Mouse (Mus musculus) neural tube, embryonic 11.5 days (tissue): ENCODE results near the gene Tenm4. TPM values are rescaled to one million over a fixed set of nuclear protein-coding genes. Genes with fewer than 3 reads are reported as not detected.
A peak's percentile ranks its signal among the peaks of the same experiment; 100 is the strongest.

Source experiments
- ATAC-seq: fragments of 200-750 bp; cut with Nextera tagmentation; 2 replicates; pipeline ENCODE4 v1.8.0; 2017; ENCODE audit warnings: moderate number of reproducible peaks, mild to moderate bottlenecking, moderate TSS enrichment, moderate library complexity; ENCODE audit not compliant: insufficient read depth, low FRiP score, low TSS enrichment
- DNase-seq: peaks from one replicate; pipeline ENCODE4 v3.0.0-alpha.2; 2015; ENCODE audit warnings: low spot score
- H3K27ac ChIP-seq: fragments of 300-500 bp; sonication (generic); 2 replicates; pipeline ENCODE4 v1.5.1; 2014; ENCODE audit warnings: low read depth, mild to moderate bottlenecking, low read length
- H3K27me3 ChIP-seq: fragments of 300-500 bp; sonication (generic); 2 replicates; pipeline ENCODE4 v1.6.1; 2014; ENCODE audit warnings: mild to moderate bottlenecking, low read length, mixed read lengths; ENCODE audit not compliant: control insufficient read depth, insufficient read depth
- H3K36me3 ChIP-seq: fragments of 300-500 bp; sonication (generic); 2 replicates; pipeline ENCODE4 v1.6.1; 2014; ENCODE audit warnings: mild to moderate bottlenecking, low read length, moderate library complexity, mixed read lengths; ENCODE audit not compliant: control insufficient read depth, insufficient read depth
- H3K4me1 ChIP-seq: fragments of 300-500 bp; sonication (generic); 2 replicates; pipeline ENCODE4 v1.6.1; 2014; ENCODE audit warnings: low read length, mixed read lengths; ENCODE audit not compliant: control insufficient read depth, insufficient read depth
- H3K4me2 ChIP-seq: fragments of 300-500 bp; sonication (generic); 2 replicates; pipeline ENCODE4 v1.6.1; 2014; ENCODE audit warnings: low read depth, mild to moderate bottlenecking, moderate library complexity
- H3K4me3 ChIP-seq: fragments of 300-500 bp; sonication (generic); 2 replicates; pipeline ENCODE4 v1.5.1; 2014; ENCODE audit warnings: low read depth, low read length
- H3K9ac ChIP-seq: fragments of 300-500 bp; sonication (generic); 2 replicates; pipeline ENCODE4 v1.6.1; 2014; ENCODE audit warnings: mild to moderate bottlenecking, low read length
- H3K9me3 ChIP-seq: fragments of 300-500 bp; sonication (generic); 2 replicates; pipeline ENCODE4 v1.6.1; 2016; ENCODE audit warnings: low read length; ENCODE audit not compliant: control insufficient read depth
- WGBS: fragments of 180-500 bp; shearing (Covaris S2); extraction: QIAGEN DNeasy Blood & Tissue Kit; methylation state at CpG from one replicate; pipeline ENCODE4 v1.1.7; 2014; 5-methylcytosine and 5-hydroxymethylcytosine counted together
- polyA plus RNA-seq: library from polyadenylated mRNA; unstranded; fragments of >200 nt; fragmentation: Nextera tagmentation; extraction: Ambion mirVana; gene quantifications from 2 replicates; pipeline ENCODE4 v1.2.1, GENCODE M21; 2014

Tenm4 gene
- polyA plus RNA-seq, 1 experiment from 2014 or later: 32.7 TPM

DNA sequence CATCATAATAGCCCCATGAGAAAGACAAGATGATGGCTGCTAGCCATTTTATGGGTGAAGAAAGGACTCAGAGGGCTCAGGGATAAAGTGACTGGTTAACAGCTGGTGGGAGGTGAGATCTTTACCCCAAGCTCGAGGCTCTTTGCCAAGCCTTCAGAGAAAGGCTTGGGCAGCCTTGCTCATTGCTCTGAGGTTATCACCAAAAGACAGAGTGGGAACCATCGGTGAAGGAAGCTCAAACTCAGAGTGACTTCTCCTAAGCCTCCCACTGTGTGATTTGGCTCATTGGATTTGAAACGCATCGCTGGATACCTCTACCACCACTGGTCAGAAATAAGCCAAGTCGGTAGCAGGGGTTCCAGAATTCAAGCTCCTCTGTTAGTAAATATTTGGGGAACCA lies 19.1 kb upstream of the Tenm4 start:
- H3K9ac ChIP-seq: no peak overlapping the region
- H3K4me1 ChIP-seq: no peaks in the 10 kb centered on the region
- WGBS: 31% methylated on average over 5 of the region's 5 CpGs
- H3K27me3 ChIP-seq: no peaks in the 10 kb centered on the region
- ATAC-seq: no peak
- H3K27ac ChIP-seq: no peak overlapping the region
- no peaks in the 10 kb centered on the region for H3K36me3 ChIP-seq
- H3K4me3 ChIP-seq: no peak overlapping the region
- no peak for DNase-seq
- H3K9me3 ChIP-seq: no peaks in the 10 kb centered on the region
- no peak overlapping the region for H3K4me2 ChIP-seq

DNA sequence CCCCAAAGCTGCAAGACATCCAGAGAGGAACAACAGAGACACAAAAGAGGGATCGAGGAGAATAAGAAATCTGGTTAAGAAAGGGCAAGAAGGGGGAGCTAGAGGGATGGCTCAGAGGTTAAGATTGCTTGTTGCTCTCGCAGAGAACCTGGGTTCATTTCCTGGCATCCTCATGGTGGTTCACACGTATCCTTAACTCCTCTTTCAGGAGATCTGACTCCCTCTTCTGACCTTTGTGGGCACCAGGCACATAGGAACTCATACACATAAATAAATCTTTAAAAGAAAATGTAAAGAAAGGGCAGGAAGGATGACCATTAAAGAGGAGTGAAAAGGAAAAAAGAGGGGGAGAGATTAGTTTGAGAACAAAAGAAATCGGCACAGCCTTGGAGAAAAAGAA lies 18.6 kb upstream of the Tenm4 start:
- H3K9me3 ChIP-seq: no peaks in the 10 kb centered on the region
- WGBS: 10% methylated on average over 4 of the region's 4 CpGs
- DNase-seq (no peak), ATAC-seq (peak; percentile 35)
- no peak overlapping the region; the same call in 1 of the 2 replicates for H3K4me3 ChIP-seq
- H3K27ac ChIP-seq: peak overlapping the region; percentile 66; the same call in 1 of the 2 replicates
- peak overlapping the region; percentile 45 for H3K4me2 ChIP-seq
- H3K36me3 ChIP-seq: no peaks in the 10 kb centered on the region
- peak overlapping the region; percentile 51; the same call in 1 of the 2 replicates for H3K9ac ChIP-seq
- H3K4me1 ChIP-seq: no peaks in the 10 kb centered on the region
- no peaks in the 10 kb centered on the region for H3K27me3 ChIP-seq

DNA sequence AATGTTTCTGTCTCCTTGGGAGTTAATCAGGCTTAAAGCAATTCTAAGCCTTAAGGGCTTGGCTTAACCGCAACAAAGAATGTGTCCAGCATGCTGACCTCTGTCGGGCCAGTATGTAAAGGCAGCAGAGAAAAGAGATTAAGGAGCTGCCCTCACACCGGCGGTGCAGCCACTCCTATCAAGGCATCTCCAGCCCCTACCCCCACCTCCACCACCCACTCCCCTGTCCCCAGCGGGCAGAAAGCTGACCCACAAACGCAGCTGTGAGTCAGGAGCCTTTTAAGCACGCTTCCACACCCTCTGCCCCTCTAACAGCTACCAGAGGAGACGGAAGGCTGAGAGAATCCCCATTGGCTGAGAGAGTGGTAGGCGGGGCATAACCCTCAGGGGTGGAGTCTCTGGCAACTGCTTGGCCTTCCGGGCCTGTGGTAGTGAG lies 18.1 kb upstream of the Tenm4 start:
- H3K4me2 ChIP-seq: peak overlapping the region; percentile 45
- peak; percentile 98 for ATAC-seq
- H3K27me3 ChIP-seq: no peaks in the 10 kb centered on the region
- no peaks in the 10 kb centered on the region for H3K9me3 ChIP-seq
- no peaks in the 10 kb centered on the region for H3K4me1 ChIP-seq
- H3K27ac ChIP-seq: peak overlapping the region; percentile 66
- peak overlapping the region; percentile 51 for H3K9ac ChIP-seq
- 0% methylated on average over 10 of the region's 10 CpGs for WGBS
- no peaks in the 10 kb centered on the region for H3K36me3 ChIP-seq
- DNase-seq: peak; percentile 87
- peak overlapping the region; percentile 27 for H3K4me3 ChIP-seq

DNA sequence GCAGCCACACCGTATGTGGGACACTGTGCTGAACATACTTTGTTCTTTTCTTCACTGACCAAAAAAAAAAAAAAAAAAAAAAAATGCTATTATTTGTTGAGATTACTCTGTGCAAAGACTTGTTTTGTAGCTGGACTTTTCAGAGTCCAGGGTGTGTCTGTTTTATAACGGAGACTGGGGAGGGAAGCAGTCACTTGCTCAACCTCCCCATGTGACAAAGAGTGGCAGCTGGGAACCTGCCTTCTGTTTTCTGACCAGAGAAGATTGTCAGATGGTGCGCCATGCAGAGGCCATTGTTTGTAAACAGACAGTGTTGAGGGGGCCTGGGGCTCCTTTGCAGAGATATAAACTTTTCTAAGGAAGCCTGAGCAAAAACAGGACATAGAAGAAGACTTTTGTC lies 17.0 kb upstream of the Tenm4 start:
- no peaks in the 10 kb centered on the region for H3K9me3 ChIP-seq
- ATAC-seq: no peak
- no peak for DNase-seq
- 81% methylated on average over 3 of the region's 3 CpGs for WGBS
- no peaks in the 10 kb centered on the region for H3K36me3 ChIP-seq
- H3K4me1 ChIP-seq: no peaks in the 10 kb centered on the region
- H3K4me2 ChIP-seq: no peak overlapping the region
- H3K27me3 ChIP-seq: no peaks in the 10 kb centered on the region
- no peak overlapping the region for H3K4me3 ChIP-seq
- H3K9ac ChIP-seq: no peak overlapping the region
- H3K27ac ChIP-seq: no peak overlapping the region

DNA sequence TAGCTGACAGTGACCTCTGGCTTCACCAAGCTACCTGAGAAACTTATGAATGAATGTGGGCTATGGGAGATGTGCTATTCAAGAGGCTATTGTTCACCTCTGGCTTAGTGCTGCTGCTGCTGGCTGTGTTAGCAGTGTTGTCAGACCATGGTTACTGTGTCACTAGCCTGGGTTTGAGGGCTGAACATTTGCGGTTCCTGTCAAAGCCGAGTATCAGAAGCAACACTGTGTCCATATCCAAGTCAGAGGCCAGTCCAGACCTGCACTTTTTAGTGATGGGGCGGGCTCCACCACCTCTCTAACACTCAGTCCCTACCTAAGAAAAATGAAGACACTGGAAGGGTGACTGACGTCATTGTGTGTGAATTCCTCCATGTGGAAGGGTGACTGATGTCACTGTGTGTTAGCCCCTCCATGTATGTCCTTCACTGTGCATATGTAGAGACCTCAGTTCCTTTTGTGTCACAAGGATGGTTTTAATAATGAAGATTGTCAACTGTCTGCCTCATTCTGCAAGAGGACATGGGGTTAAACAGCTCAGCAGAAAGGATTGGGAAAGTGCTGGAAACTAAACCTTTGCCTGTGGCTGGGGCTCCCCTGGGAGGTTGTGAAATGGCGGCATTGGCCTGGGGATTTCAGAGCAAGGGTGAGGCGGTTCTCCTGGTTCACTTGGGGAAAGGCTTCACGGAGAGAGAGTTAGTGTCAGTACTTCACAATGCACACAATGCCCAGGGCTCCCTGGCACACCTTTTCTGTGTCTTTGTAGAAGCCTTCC lies 14.4 kb upstream of the Tenm4 start:
- Histone ChIP-seq H3K27ac (no peak overlapping the region), H3K4me2 (no peak overlapping the region), H3K4me3 (no peak overlapping the region), H3K36me3 (no peaks in the 10 kb centered on the region), H3K9me3 (no peaks in the 10 kb centered on the region), H3K27me3 (no peaks in the 10 kb centered on the region), H3K4me1 (no peaks in the 10 kb centered on the region), H3K9ac (no peak overlapping the region)
- DNase-seq: no peak
- no peak for ATAC-seq
- WGBS: 82% methylated on average over 7 of the region's 7 CpGs

DNA sequence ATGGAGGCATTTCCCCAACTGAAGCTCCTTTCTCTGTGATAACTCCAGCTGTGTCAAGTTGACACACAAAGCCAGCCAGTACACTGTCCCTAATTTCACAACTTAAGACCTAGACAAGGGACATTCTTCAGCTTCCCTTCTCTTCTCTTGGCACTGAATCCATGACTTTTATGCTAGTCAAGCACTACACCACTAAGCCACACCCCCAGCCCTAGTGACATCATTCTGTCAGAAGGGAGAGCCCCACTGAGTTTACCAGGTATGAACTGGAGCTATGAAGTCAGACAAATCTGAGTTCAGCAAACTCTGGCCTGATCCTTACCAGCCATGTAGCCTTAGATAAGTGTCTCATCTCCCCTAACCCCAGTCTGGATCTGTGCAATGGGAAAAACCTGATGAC lies 6.9 kb upstream of the Tenm4 start:
- ATAC-seq (no peak), DNase-seq (no peak)
- Histone ChIP-seq H3K4me2 (no peak overlapping the region), H3K4me3 (no peak overlapping the region), H3K9me3 (no peaks in the 10 kb centered on the region), H3K27ac (no peak overlapping the region), H3K27me3 (no peaks in the 10 kb centered on the region), H3K36me3 (no peaks in the 10 kb centered on the region), H3K9ac (no peak overlapping the region), H3K4me1 (peaks cover 7% of the 10 kb centered on the region)

DNA sequence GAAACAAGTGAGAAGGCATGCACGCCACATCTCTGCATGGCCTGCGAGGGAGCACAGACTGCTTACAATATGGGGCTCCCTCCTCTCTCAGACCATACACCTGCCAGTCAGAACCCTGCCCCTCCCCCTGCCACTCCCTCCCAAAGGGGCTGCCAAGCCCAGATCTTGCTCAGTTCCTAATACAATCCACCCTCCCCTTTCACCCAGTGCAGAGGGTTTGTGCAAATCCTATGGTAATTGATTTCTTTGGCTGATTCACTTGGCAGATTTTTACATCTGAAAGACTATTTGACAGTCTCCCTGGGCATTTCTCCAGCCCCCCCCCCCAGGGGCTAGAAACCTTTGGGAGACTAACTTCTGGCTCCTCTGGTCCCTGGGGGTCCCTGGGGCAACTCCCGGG lies 2.1 kb upstream of the Tenm4 start:
- Histone ChIP-seq H3K27me3 (no peaks in the 10 kb centered on the region), H3K9ac (no peak overlapping the region), H3K27ac (no peak overlapping the region), H3K4me1 (peaks cover 8% of the 10 kb centered on the region), H3K9me3 (no peaks in the 10 kb centered on the region), H3K4me2 (no peak overlapping the region), H3K4me3 (no peak overlapping the region), H3K36me3 (no peaks in the 10 kb centered on the region)
- no peak for DNase-seq
- ATAC-seq: peak; percentile 77
- WGBS: 21% methylated on average over 3 of the region's 3 CpGs

DNA sequence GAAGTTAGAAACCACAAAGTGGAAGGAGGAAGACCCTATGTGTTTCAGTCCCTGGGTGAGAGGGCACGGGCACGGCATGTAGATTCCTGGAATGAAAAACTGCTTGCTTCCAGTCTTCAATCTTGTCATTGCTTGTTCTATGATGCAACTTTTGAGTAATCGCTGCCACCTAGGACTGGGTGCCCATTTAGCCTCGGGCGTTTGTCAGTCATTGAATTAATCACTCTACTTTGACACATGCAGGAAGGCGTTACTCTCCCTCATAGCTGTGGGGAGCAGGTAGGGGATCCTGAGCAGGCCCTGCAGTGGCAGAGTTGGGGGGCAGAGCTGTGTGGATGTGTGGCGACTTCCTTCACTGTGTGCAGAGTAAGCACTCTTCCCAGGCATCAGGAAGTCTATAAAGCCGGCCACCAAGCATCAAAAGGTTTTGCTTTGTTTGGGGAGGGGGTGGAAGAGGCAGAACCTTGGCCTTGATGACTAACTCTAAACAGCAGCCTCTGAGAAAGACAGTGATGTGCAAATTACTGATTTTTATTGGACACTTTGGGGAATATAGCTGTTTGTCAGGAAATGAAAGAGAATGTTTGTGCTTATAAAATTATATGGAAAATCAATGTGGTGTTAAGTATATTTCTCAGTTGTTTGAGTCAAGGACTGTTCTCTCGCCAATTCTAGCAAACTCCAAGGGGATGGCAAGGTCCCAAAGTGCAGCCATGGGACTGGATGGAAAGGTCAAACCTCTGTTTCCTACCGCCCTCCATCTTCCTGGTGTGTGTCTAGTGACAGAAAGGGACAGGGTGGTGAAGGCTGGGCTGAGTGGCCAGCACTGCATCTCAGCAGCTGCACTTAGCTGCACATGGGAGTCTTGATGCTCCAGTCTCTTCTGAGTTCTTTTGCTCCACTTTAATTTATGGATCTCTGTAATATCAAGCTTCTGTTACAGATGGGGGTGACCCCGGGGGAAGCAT lies 834 bp downstream of the Tenm4 start:
- H3K4me3 ChIP-seq: no peak overlapping the region
- peaks cover 8% of the 10 kb centered on the region for H3K4me1 ChIP-seq
- no peaks in the 10 kb centered on the region for H3K9me3 ChIP-seq
- no peak for ATAC-seq
- H3K27me3 ChIP-seq: no peaks in the 10 kb centered on the region
- no peak overlapping the region for H3K4me2 ChIP-seq
- H3K27ac ChIP-seq: no peak overlapping the region
- DNase-seq: no peak
- 52% methylated on average over 11 of the region's 11 CpGs for WGBS
- no peak overlapping the region for H3K9ac ChIP-seq
- no peaks in the 10 kb centered on the region for H3K36me3 ChIP-seq
